Mouse (Mus musculus): ENCODE measurements around the gene Alox12e. TPM values are rescaled to one million over a fixed set of nuclear protein-coding genes. Genes with fewer than 3 reads are reported as not detected.

The Alox12e gene
- polyA plus RNA-seq, 1 experiment from 2014 or later = not detected

GRCm38 (mm10) chr11:70283666-70284065 lies 38.8 kb downstream of the Alox12e start:
- no peaks in the 10 kb centered on the region for H3K9me3 ChIP-seq
- no peaks in the 10 kb centered on the region for H3K27me3 ChIP-seq
- no peak for ATAC-seq (ENCODE audit: insufficient number of reproducible peaks, insufficient read depth, low FRiP score, low TSS enrichment)
- 84% methylated on average over 4 of the region's 4 CpGs for WGBS
- no peak overlapping the region for H3K4me2 ChIP-seq (replicated peaks)
- no peaks in the 10 kb centered on the region for H3K36me3 ChIP-seq
- H3K4me3 ChIP-seq = no peak overlapping the region
- no peak overlapping the region for H3K9ac ChIP-seq
- no peak overlapping the region for H3K27ac ChIP-seq
- no peaks in the 10 kb centered on the region for H3K4me1 ChIP-seq

- 60% methylated on average over 3 of the region's 3 CpGs for WGBS
- no peak overlapping the region for H3K27ac ChIP-seq
- no peaks in the 10 kb centered on the region for H3K9me3 ChIP-seq
- no peak overlapping the region for H3K9ac ChIP-seq
- no peak overlapping the region for H3K4me2 ChIP-seq (replicated peaks)
- H3K4me3 ChIP-seq = no peak overlapping the region
- H3K27me3 ChIP-seq = no peaks in the 10 kb centered on the region
- no peak for ATAC-seq (ENCODE audit: insufficient number of reproducible peaks, insufficient read depth, low FRiP score, low TSS enrichment)
- no peaks in the 10 kb centered on the region for H3K4me1 ChIP-seq
- H3K36me3 ChIP-seq = no peaks in the 10 kb centered on the region
These were observed 42.0 kb downstream of the Alox12e start for GRCm38 (mm10) chr11:70280441-70280840.

GRCm38 (mm10) chr11:70278961-70279360 lies 43.5 kb downstream of the Alox12e start:
- 82% methylated on average over 3 of the region's 3 CpGs for WGBS
- H3K9me3 ChIP-seq = no peaks in the 10 kb centered on the region
- no peaks in the 10 kb centered on the region for H3K36me3 ChIP-seq
- no peak overlapping the region for H3K4me2 ChIP-seq (replicated peaks)
- no peak for ATAC-seq (ENCODE audit: insufficient number of reproducible peaks, insufficient read depth, low FRiP score, low TSS enrichment)
- no peak overlapping the region for H3K4me3 ChIP-seq
- H3K27me3 ChIP-seq = no peaks in the 10 kb centered on the region
- no peak overlapping the region for H3K9ac ChIP-seq
- H3K27ac ChIP-seq = no peak overlapping the region
- no peaks in the 10 kb centered on the region for H3K4me1 ChIP-seq

- no peak overlapping the region for H3K4me3 ChIP-seq
- no peak overlapping the region for H3K4me2 ChIP-seq (replicated peaks)
- H3K36me3 ChIP-seq = no peaks in the 10 kb centered on the region
- H3K27ac ChIP-seq = no peak overlapping the region
- H3K9me3 ChIP-seq = no peaks in the 10 kb centered on the region
- ATAC-seq (ENCODE audit: insufficient number of reproducible peaks, insufficient read depth, low FRiP score, low TSS enrichment) = no peak
- no peaks in the 10 kb centered on the region for H3K27me3 ChIP-seq
- 74% methylated on average over 7 of the region's 7 CpGs for WGBS
- no peak overlapping the region for H3K9ac ChIP-seq
- no peaks in the 10 kb centered on the region for H3K4me1 ChIP-seq
These were observed 50.8 kb downstream of the Alox12e start for GRCm38 (mm10) chr11:70271641-70272040.

- Histone ChIP-seq H3K36me3 (no peaks in the 10 kb centered on the region), H3K9me3 (no peaks in the 10 kb centered on the region), H3K27me3 (no peaks in the 10 kb centered on the region), H3K4me3 (no peak overlapping the region), H3K9ac (no peak overlapping the region), H3K4me1 (no peaks in the 10 kb centered on the region), H3K27ac (no peak overlapping the region), H3K4me2 (replicated peaks) (no peak overlapping the region)
- WGBS = 97% methylated on average over 1 of the region's 1 CpGs
- no peak for ATAC-seq (ENCODE audit: insufficient number of reproducible peaks, insufficient read depth, low FRiP score, low TSS enrichment)
These were observed 56.0 kb downstream of the Alox12e start for GRCm38 (mm10) chr11:70266405-70266804.

GRCm38 (mm10) chr11:70265819-70266218 lies 56.6 kb downstream of the Alox12e start:
- no peak overlapping the region for H3K27ac ChIP-seq
- H3K9me3 ChIP-seq = no peaks in the 10 kb centered on the region
- H3K36me3 ChIP-seq = no peaks in the 10 kb centered on the region
- no peak overlapping the region for H3K4me3 ChIP-seq
- no peak for ATAC-seq (ENCODE audit: insufficient number of reproducible peaks, insufficient read depth, low FRiP score, low TSS enrichment)
- no peaks in the 10 kb centered on the region for H3K4me1 ChIP-seq
- no peak overlapping the region for H3K4me2 ChIP-seq (replicated peaks)
- H3K9ac ChIP-seq = no peak overlapping the region
- 64% methylated on average over 4 of the region's 4 CpGs for WGBS
- no peaks in the 10 kb centered on the region for H3K27me3 ChIP-seq

Other genes starting within 250 kb of the Alox12e start
- not detected in 2 replicates for gene Asgr2, start 230.0 kb downstream of the Alox12e start, polyA plus RNA-seq (2016; fragmentation: Nextera tagmentation; extraction: Ambion mirVana)
- 0.41 TPM in 1 of 2 replicates, not detected in the other for gene Mgl2, start 192.3 kb downstream of the Alox12e start, polyA plus RNA-seq (2016; fragmentation: Nextera tagmentation; extraction: Ambion mirVana)
- 0.29 TPM in 1 of 2 replicates, not detected in the other for gene Clec10a, start 166.4 kb downstream of the Alox12e start, polyA plus RNA-seq (2016; fragmentation: Nextera tagmentation; extraction: Ambion mirVana)
- 1.5 and 2.0 TPM in 2 replicates for gene Slc16a11, start 109.9 kb downstream of the Alox12e start, polyA plus RNA-seq (2016; fragmentation: Nextera tagmentation; extraction: Ambion mirVana)
- gene Slc16a13, start 101.6 kb downstream of the Alox12e start, polyA plus RNA-seq (2016; fragmentation: Nextera tagmentation; extraction: Ambion mirVana) = 12.8 and 13.3 TPM in 2 replicates
- gene Bcl6b, start 92.8 kb downstream of the Alox12e start, polyA plus RNA-seq (2016; fragmentation: Nextera tagmentation; extraction: Ambion mirVana) = 10.7 and 10.8 TPM in 2 replicates
- gene 0610010K14Rik, start 84.7 kb downstream of the Alox12e start, polyA plus RNA-seq (2016; fragmentation: Nextera tagmentation; extraction: Ambion mirVana) = 193 and 202 TPM in 2 replicates
- gene Gm21988, start 82.8 kb downstream of the Alox12e start, polyA plus RNA-seq (2016; fragmentation: Nextera tagmentation; extraction: Ambion mirVana) = 9.9 and 13.2 TPM in 2 replicates
- 136 and 148 TPM in 2 replicates for gene Rnasek, start 82.8 kb downstream of the Alox12e start, polyA plus RNA-seq (2016; fragmentation: Nextera tagmentation; extraction: Ambion mirVana)
- gene Alox12, start 67.3 kb downstream of the Alox12e start, polyA plus RNA-seq (2016; fragmentation: Nextera tagmentation; extraction: Ambion mirVana) = 2.9 and 4.0 TPM in 2 replicates
- 0.29 TPM in 2 replicates for gene Alox15, start 29.4 kb upstream of the Alox12e start, polyA plus RNA-seq (2016; fragmentation: Nextera tagmentation; extraction: Ambion mirVana)
- 41.9 and 46.4 TPM in 2 replicates for gene Pelp1, start 87.4 kb upstream of the Alox12e start, polyA plus RNA-seq (2016; fragmentation: Nextera tagmentation; extraction: Ambion mirVana)
- gene Arrb2, start 110.0 kb upstream of the Alox12e start, polyA plus RNA-seq (2016; fragmentation: Nextera tagmentation; extraction: Ambion mirVana) = 21.7 and 23.7 TPM in 2 replicates
- 41.4 and 44.5 TPM in 2 replicates for gene Med11, start 129.3 kb upstream of the Alox12e start, polyA plus RNA-seq (2016; fragmentation: Nextera tagmentation; extraction: Ambion mirVana)
- 0.27 and 0.46 TPM in 2 replicates for gene Zmynd15, start 136.8 kb upstream of the Alox12e start, polyA plus RNA-seq (2016; fragmentation: Nextera tagmentation; extraction: Ambion mirVana)
- gene Cxcl16, start 137.4 kb upstream of the Alox12e start, polyA plus RNA-seq (2016; fragmentation: Nextera tagmentation; extraction: Ambion mirVana) = 1.4 and 2.2 TPM in 2 replicates
- 0.32 TPM in 1 of 2 replicates, not detected in the other for gene Tm4sf5, start 182.6 kb upstream of the Alox12e start, polyA plus RNA-seq (2016; fragmentation: Nextera tagmentation; extraction: Ambion mirVana)
- 0.26 and 0.48 TPM in 2 replicates for gene Vmo1, start 192.0 kb upstream of the Alox12e start, polyA plus RNA-seq (2016; fragmentation: Nextera tagmentation; extraction: Ambion mirVana)
- gene Gltpd2, start 196.6 kb upstream of the Alox12e start, polyA plus RNA-seq (2016; fragmentation: Nextera tagmentation; extraction: Ambion mirVana) = 0.50 and 0.77 TPM in 2 replicates
- 784 and 848 TPM in 2 replicates for gene Psmb6, start 202.7 kb upstream of the Alox12e start, polyA plus RNA-seq (2016; fragmentation: Nextera tagmentation; extraction: Ambion mirVana)
- gene Gm40193, start 210.3 kb upstream of the Alox12e start, polyA plus RNA-seq (2016; fragmentation: Nextera tagmentation; extraction: Ambion mirVana) = not detected in 2 replicates
- gene Pld2, start 217.4 kb upstream of the Alox12e start, polyA plus RNA-seq (2016; fragmentation: Nextera tagmentation; extraction: Ambion mirVana) = 4.4 and 6.7 TPM in 2 replicates
- gene Mink1, start 240.3 kb upstream of the Alox12e start, polyA plus RNA-seq (2016; fragmentation: Nextera tagmentation; extraction: Ambion mirVana) = 16.7 and 17.5 TPM in 2 replicates